Mouse (Mus musculus) CH12.LX (cell line): ENCODE measurements at regions not wholly inside any gene's neighbourhood (a gene's known extent, or its start where the extent isn't known, plus 50 kb on each side); places are given as distances from the start of the nearest gene placed in this dataset.

ENCODE experiments used
- DNase-seq: peaks from one replicate; pipeline ENCODE4 v3.0.0-alpha.2; 2013; ENCODE audit errors: extremely low read depth
- H3K27ac ChIP-seq: 2 replicates; pipeline ENCODE4 v1.5.1; 2012; ENCODE audit warnings: low read depth, mild to moderate bottlenecking, control low read depth, moderate library complexity; ENCODE audit not compliant: insufficient read depth
- H3K27me3 ChIP-seq: replicated peaks from 2 replicates; pipeline ENCODE3; 2012; ENCODE audit warnings: inconsistent platforms
- H3K36me3 ChIP-seq, 2 experiments: replicated peaks in 1 of 2; 2 replicates each; pipeline versions ENCODE3 to v1.6.1; 2012; ENCODE audit warnings: inconsistent platforms in 1 of 2, low read length in 1 of 2, mild to moderate bottlenecking in 1 of 2, mixed read lengths in 1 of 2, moderate library complexity in 1 of 2; ENCODE audit not compliant: control insufficient read depth in 1 of 2, insufficient read depth in 1 of 2
- H3K4me1 ChIP-seq, 2 experiments: 2 replicates each; pipeline ENCODE4 v1.6.1; 2012; ENCODE audit warnings: inconsistent platforms in 1 of 2, moderate library complexity in 1 of 2; ENCODE audit not compliant: insufficient read depth in 2 of 2, control insufficient read depth in 1 of 2
- H3K4me2 ChIP-seq: 2 replicates; pipeline ENCODE4 v1.6.1; 2012; ENCODE audit warnings: low read depth, mild to moderate bottlenecking, control low read depth; ENCODE audit not compliant: poor library complexity, insufficient read depth, severe bottlenecking
- H3K4me3 ChIP-seq, 3 experiments: fragments of 150-350 bp in 1 of 3; sonication (generic) in 1 of 3; replicated peaks in 1 of 3; 2 replicates each; pipeline versions ENCODE3 to v1.5.1; 2011 to 2012; ENCODE audit warnings: low read depth in 2 of 3, low read length in 2 of 3, mild to moderate bottlenecking in 2 of 3, moderate library complexity in 2 of 3, control low read depth in 1 of 3, improper control_type of control experiment in 1 of 3, inconsistent platforms in 1 of 3, mixed read lengths in 1 of 3; ENCODE audit not compliant: poor library complexity in 1 of 3
- H3K79me2 ChIP-seq: replicated peaks from 2 replicates; pipeline ENCODE4 v1.6.1; 2012; ENCODE audit warnings: mild to moderate bottlenecking, moderate library complexity; ENCODE audit not compliant: control insufficient read depth, poor library complexity, insufficient read depth, severe bottlenecking; ENCODE audit errors: extremely low read depth
- H3K9ac ChIP-seq: 2 replicates; pipeline ENCODE4 v1.6.1; 2012; ENCODE audit warnings: low read depth, mild to moderate bottlenecking, control low read depth, moderate library complexity; ENCODE audit not compliant: insufficient read depth
- H3K9me3 ChIP-seq: replicated peaks from 2 replicates; pipeline ENCODE3; 2012; ENCODE audit warnings: low read length, inconsistent platforms, mixed read lengths
- CHD1 ChIP-seq: IDR thresholded peaks from 2 replicates; pipeline ENCODE4 v1.6.1; 2012; ENCODE audit warnings: low read depth, low read length, improper control_type of control experiment, inconsistent platforms
- EP300 ChIP-seq: IDR thresholded peaks from 2 replicates; pipeline ENCODE4 v1.6.1; 2011; ENCODE audit warnings: low read length, improper control_type of control experiment
- IRF4 ChIP-seq: IDR thresholded peaks from 2 replicates; pipeline ENCODE4 v1.6.1; 2014; ENCODE audit warnings: low read depth, mild to moderate bottlenecking, inconsistent platforms, low read length, improper control_type of control experiment
- KAT2A ChIP-seq: IDR thresholded peaks from 2 replicates; pipeline ENCODE4 v1.6.1; 2012; ENCODE audit warnings: low read length, improper control_type of control experiment, inconsistent platforms; ENCODE audit not compliant: insufficient replicate concordance
- MEF2A ChIP-seq: IDR thresholded peaks from 2 replicates; pipeline ENCODE4 v1.6.1; 2014; ENCODE audit warnings: low read depth, mild to moderate bottlenecking, inconsistent platforms, low read length, improper control_type of control experiment, borderline replicate concordance
- MXI1 ChIP-seq: IDR thresholded peaks from 2 replicates; pipeline ENCODE4 v1.6.1; 2011; ENCODE audit warnings: mild to moderate bottlenecking, low read depth, low read length, improper control_type of control experiment
- MYC ChIP-seq: IDR thresholded peaks from 2 replicates; pipeline ENCODE4 v1.6.1; 2011; ENCODE audit warnings: low read depth, mild to moderate bottlenecking, improper control_type of control experiment, low read length
- NELFE ChIP-seq: IDR thresholded peaks from 2 replicates; pipeline ENCODE4 v1.6.1; 2011; ENCODE audit warnings: low read depth, low read length, improper control_type of control experiment
- RAD21 ChIP-seq: IDR thresholded peaks from 2 replicates; pipeline ENCODE4 v1.6.1; 2011; ENCODE audit warnings: low read depth, mild to moderate bottlenecking, low read length, improper control_type of control experiment, moderate library complexity
- RCOR1 ChIP-seq: conservative IDR thresholded peaks from 2 replicates; pipeline ENCODE4 v1.6.1; 2012; ENCODE audit warnings: low read depth, mild to moderate bottlenecking, inconsistent platforms, low read length, improper control_type of control experiment
- TCF12 ChIP-seq: IDR thresholded peaks from 2 replicates; pipeline ENCODE4 v1.6.1; 2014; ENCODE audit warnings: low read depth, mild to moderate bottlenecking, inconsistent platforms, low read length, improper control_type of control experiment
- ZMIZ1 ChIP-seq: IDR thresholded peaks from 2 replicates; pipeline ENCODE4 v1.6.1; 2012; ENCODE audit warnings: low read depth, mild to moderate bottlenecking, inconsistent platforms, low read length, improper control_type of control experiment
- ZNF384 ChIP-seq: IDR thresholded peaks from 2 replicates; pipeline ENCODE4 v1.6.1; 2012; ENCODE audit warnings: low read depth, low read length, improper control_type of control experiment, inconsistent platforms
- dilution Hi-C: fragments of 300-500 bp; cut with MboI; formaldehyde crosslinking; loops from 2 replicates; pipeline ENCODE4 v1.14.3; 2020; ENCODE audit warnings: low sequenced_read_pairs; ENCODE audit not compliant: extremely low pct_unique_long_range_greater_than_20kb, extremely low pct_ligation_motif_present
- in situ Hi-C: fragments of 300-500 bp; cut with MboI; formaldehyde crosslinking; loops from 3 replicates; pipeline ENCODE4 v1.14.3; 2019; ENCODE audit warnings: low sequenced_read_pairs, low pct_ligation_motif_present, low pct_unique_long_range_greater_than_20kb, mixed read lengths

DNA sequence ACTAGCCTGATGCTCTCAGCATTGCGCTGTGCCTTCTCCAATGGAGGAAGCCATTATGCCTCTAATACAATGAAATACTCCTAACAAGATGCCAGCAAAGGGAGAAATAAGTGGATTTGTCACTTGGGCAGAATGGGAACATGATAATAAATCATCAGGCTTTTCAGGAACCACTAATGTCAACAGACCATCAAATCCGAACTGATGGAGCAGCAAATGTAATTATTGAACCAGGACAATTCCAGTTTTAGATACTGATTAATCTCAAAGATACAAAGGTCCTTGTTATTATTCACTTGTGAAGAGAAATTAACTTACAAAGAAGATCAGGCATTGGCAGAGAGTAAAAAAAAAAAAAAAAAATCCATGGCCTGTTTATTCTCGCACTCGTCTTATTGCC lies 53.7 kb upstream of the Vamp9 start:
- Histone ChIP-seq H3K27me3 (no peaks in the 10 kb centered on the region), H3K9me3 (no peaks in the 10 kb centered on the region), H3K4me1 (no peaks in the 10 kb centered on the region), H3K4me3 (no peak overlapping the region), H3K9ac (no peak overlapping the region), H3K4me2 (no peak overlapping the region), H3K79me2 (no peaks in the 10 kb centered on the region), H3K27ac (no peak overlapping the region), H3K36me3 (no peaks in the 10 kb centered on the region)
- no peak for DNase-seq
- in situ Hi-C loops = no loop called here
- dilution Hi-C loops = no loop called here
- TF ChIP-seq RAD21 (no peak), MYC (no peak), ZNF384 (no peak), MXI1 (no peak), ZMIZ1 (no peak), RCOR1 (no peak), EP300 (no peak), KAT2A (no peak), MEF2A (no peak), IRF4 (no peak), TCF12 (no peak), CHD1 (no peak), NELFE (no peak)
